Mouse (Mus musculus) neural tube, embryonic 13.5 days (tissue): Measurements from ENCODE around the gene Tmem181a. TPM values are rescaled to one million over a fixed set of nuclear protein-coding genes. Genes with fewer than 3 reads are reported as not detected.
"Not testable (repeated sequence)": the region's sequence is repeated elsewhere in the genome, so short reads cannot be mapped to it uniquely, and the experiment has no call there.

ENCODE experiments used
- ATAC-seq: fragments of 200-750 bp; cut with Nextera tagmentation; 2 replicates; pipeline ENCODE4 v1.8.0; 2017; ENCODE audit warnings: low read depth, mild to moderate bottlenecking, moderate TSS enrichment, moderate library complexity
- H3K27ac ChIP-seq: fragments of 300-500 bp; sonication (generic); replicated peaks from 2 replicates; pipeline ENCODE4 v1.5.1; 2015; ENCODE audit warnings: moderate library complexity, mild to moderate bottlenecking, inconsistent platforms
- H3K27me3 ChIP-seq: fragments of 300-500 bp; sonication (generic); 2 replicates; pipeline ENCODE4 v1.6.1; 2015; ENCODE audit warnings: mild to moderate bottlenecking, inconsistent platforms
- H3K36me3 ChIP-seq: fragments of 300-500 bp; sonication (generic); 2 replicates; pipeline ENCODE4 v1.6.1; 2015; ENCODE audit warnings: mild to moderate bottlenecking, inconsistent platforms
- H3K4me1 ChIP-seq: fragments of 300-500 bp; sonication (generic); replicated peaks from 2 replicates; pipeline ENCODE4 v1.6.1; 2015; ENCODE audit warnings: inconsistent platforms
- H3K4me2 ChIP-seq: fragments of 300-500 bp; sonication (generic); 2 replicates; pipeline ENCODE4 v1.6.1; 2015; ENCODE audit warnings: inconsistent platforms, mild to moderate bottlenecking, moderate library complexity
- H3K4me3 ChIP-seq: fragments of 300-500 bp; sonication (generic); 2 replicates; pipeline ENCODE4 v1.5.1; 2015; ENCODE audit warnings: mild to moderate bottlenecking, inconsistent platforms
- H3K9ac ChIP-seq: fragments of 300-500 bp; sonication (generic); 2 replicates; pipeline ENCODE4 v1.6.1; 2015; ENCODE audit warnings: moderate library complexity, mild to moderate bottlenecking, inconsistent platforms
- H3K9me3 ChIP-seq: fragments of 300-500 bp; sonication (generic); 2 replicates; pipeline ENCODE4 v1.6.1; 2016; ENCODE audit warnings: inconsistent platforms
- WGBS: fragments of 180-500 bp; shearing (Covaris S2); methylation state at CpG from one replicate; pipeline ENCODE4 v1.1.7; 2015; 5-methylcytosine and 5-hydroxymethylcytosine counted together
- polyA plus RNA-seq: library from polyadenylated mRNA; unstranded; fragments of >200 nt; fragmentation: Nextera tagmentation; extraction: Ambion mirVana; gene quantifications from 2 replicates; pipeline ENCODE4 v1.2.1, GENCODE M21; 2015

Tmem181a gene
- polyA plus RNA-seq, 1 experiment from 2014 or later = 35.8 TPM

GRCm38 (mm10) chr17:6355256-6355655 is 98.6 kb downstream of the Tmem181a start:
- H3K4me3 ChIP-seq, H3K36me3 ChIP-seq, H3K4me2 ChIP-seq, H3K27ac ChIP-seq, ATAC-seq, H3K9me3 ChIP-seq, H3K9ac ChIP-seq, H3K27me3 ChIP-seq, H3K4me1 ChIP-seq: not testable (repeated sequence)
- 85% methylated on average over 10 of the region's 10 CpGs for WGBS

Other genes with a start within 250 kb of the Tmem181a start
- 9.8 and 13.3 TPM in 2 replicates for gene Serac1, start 177.1 kb upstream of the Tmem181a start, polyA plus RNA-seq
- 207 and 225 TPM in 2 replicates for gene Gtf2h5, start 177.1 kb upstream of the Tmem181a start, polyA plus RNA-seq
- gene Tulp4, start 150.4 kb upstream of the Tmem181a start, polyA plus RNA-seq = 145 and 156 TPM in 2 replicates
- gene Dynlt1a, start 60.6 kb downstream of the Tmem181a start, polyA plus RNA-seq = 55.6 and 56.5 TPM in 2 replicates
- gene Dynlt1b, start 173.3 kb downstream of the Tmem181a start, polyA plus RNA-seq = 1,347 and 1,481 TPM in 2 replicates